Mouse (Mus musculus): ENCODE results near the gene D10Jhu81e.

GRCm38 (mm10) chr10:78168792-78169191 is 790 bp downstream of the D10Jhu81e start:
- no peak for TF ChIP-seq CTCF (IDR thresholded peaks at IDR 0.05; ENCODE audit: control insufficient read depth, insufficient read depth, insufficient replicate concordance, low read depth, low read length)
- TF ChIP-seq POLR2A (IDR thresholded peaks at IDR 0.05; ENCODE audit: control insufficient read depth, low read depth, low read length): no peak
